Mouse (Mus musculus) olfactory bulb, adult 2 months (tissue): ENCODE data around the gene Rbbp4.

Experiments
- CTCF ChIP-seq: fragments of 200-500 bp; IDR thresholded peaks from 2 replicates; pipeline ENCODE4 v1.5.1; 2012; ENCODE audit warnings: low read depth, mild to moderate bottlenecking, low read length, moderate library complexity; ENCODE audit not compliant: insufficient read depth
- POLR2A ChIP-seq: fragments of 200-500 bp; IDR thresholded peaks from 2 replicates; pipeline ENCODE4 v1.6.1; 2012; ENCODE audit warnings: mild to moderate bottlenecking, low read depth, low read length, moderate library complexity; ENCODE audit not compliant: insufficient read depth

- TF ChIP-seq CTCF (no peak), POLR2A (no peak)
These were observed 52.4 kb downstream of the Rbbp4 start for GRCm38 (mm10) chr4:129282786-129283185.
